Mouse (Mus musculus): ENCODE measurements around the gene Mtpn.
A peak's percentile ranks its signal among the peaks of the same experiment; 100 is the strongest.

The Mtpn gene

GRCm38 (mm10) chr6:35539304-35540009 is at the start of gene Mtpn:
TSS of gene Mtpn (minus strand) at chr6:35539888.
- DNase-seq = peak; percentile 99

GRCm38 (mm10) chr6:35568731-35569130 is 29.0 kb upstream of the Mtpn start:
- DNase-seq = no peak

GRCm38 (mm10) chr6:35567755-35568154 is 28.1 kb upstream of the Mtpn start:
- no peak for DNase-seq

- no peak for DNase-seq
These were observed 20.3 kb upstream of the Mtpn start for GRCm38 (mm10) chr6:35559950-35560349.

- DNase-seq = no peak
These were observed 4.7 kb upstream of the Mtpn start for GRCm38 (mm10) chr6:35544352-35544751.

- no peak for DNase-seq
These were observed 3.1 kb upstream of the Mtpn start for GRCm38 (mm10) chr6:35542656-35543400.

GRCm38 (mm10) chr6:35540377-35540776 is 689 bp upstream of the Mtpn start:
- DNase-seq = no peak

- no peak for DNase-seq
These were observed 858 bp downstream of the Mtpn start for GRCm38 (mm10) chr6:35538757-35539303.

- no peak for DNase-seq
These were observed 3.7 kb downstream of the Mtpn start for GRCm38 (mm10) chr6:35536021-35536420.

GRCm38 (mm10) chr6:35513362-35513761 is 26.3 kb downstream of the Mtpn start:
- no peak for DNase-seq

- DNase-seq = no peak
These were observed 34.9 kb downstream of the Mtpn start for GRCm38 (mm10) chr6:35504781-35505180.

GRCm38 (mm10) chr6:35502904-35503303 is 36.8 kb downstream of the Mtpn start:
- no peak for DNase-seq

- DNase-seq = peak; percentile 8
These were observed 39.6 kb downstream of the Mtpn start for GRCm38 (mm10) chr6:35499978-35500667.

GRCm38 (mm10) chr6:35497406-35497805 is 42.3 kb downstream of the Mtpn start:
- no peak for DNase-seq

- DNase-seq = no peak
These were observed 45.8 kb downstream of the Mtpn start for GRCm38 (mm10) chr6:35493851-35494250.

- DNase-seq = no peak
These were observed 59.9 kb downstream of the Mtpn start for GRCm38 (mm10) chr6:35479651-35480335.

- no peak for DNase-seq
These were observed 62.9 kb downstream of the Mtpn start for GRCm38 (mm10) chr6:35476830-35477229.

GRCm38 (mm10) chr6:35463450-35464395 is 76.0 kb downstream of the Mtpn start:
- DNase-seq = no peak

GRCm38 (mm10) chr6:35462484-35462883 is 77.2 kb downstream of the Mtpn start:
- no peak for DNase-seq

All from liver (tissue).